In genomic region chr19:15803131-15803889, GRCm38 (mm10) we compare ENCODE assay signal across 16 mouse cellular contexts.
DNase-seq lines count a peak whose midpoint lies in the region; ATAC-seq and TF ChIP-seq lines count a peak whose summit lies in the region.
"Had no signal": no experiment of that assay in that cellular context is flagged by ENCODE, and none has a peak within 500 bp of the region (broad histone marks: within the 10 kb centered on the region; RNA-seq: fewer than 3 reads in every experiment).

No protein-coding gene starts in this region.

- H3K27ac ChIP-seq in layer of hippocampus, adult 2 months, result peak overlapping the region; percentile 83
- no peak overlapping the region; the same call in 1 of the 2 replicates for H3K27ac ChIP-seq in embryonic facial prominence, embryonic 10.5 days (replicated peaks)
- peak overlapping the region; percentile 54 for H3K27ac ChIP-seq in forebrain, postnatal 0 days (ENCODE audit: low read depth, low read length)
- peak overlapping the region; percentile 55; the same call in 1 of the 2 replicates for H3K27ac ChIP-seq in olfactory bulb, adult 2 months (ENCODE audit: insufficient read depth, low read depth, low read length)
- H3K27ac ChIP-seq: embryonic facial prominence, embryonic 13.5 days; limb, embryonic 15.5 days had no signal

- 19% methylated on average over 8 of the region's 8 CpGs for WGBS in embryonic facial prominence, embryonic 10.5 days
- WGBS in forebrain, postnatal 0 days, result 13% methylated on average over 8 of the region's 8 CpGs
- WGBS in olfactory bulb, adult 2 months, result 48% methylated on average over 8 of the region's 8 CpGs

- TF ChIP-seq CTCF in layer of hippocampus, adult 2 months (conservative IDR thresholded peaks at IDR 0.05), result no peak
- no peak for TF ChIP-seq CTCF in forebrain, postnatal 0 days (IDR thresholded peaks at IDR 0.05; ENCODE audit: low read depth)
- TF ChIP-seq CTCF in olfactory bulb, adult 2 months (IDR thresholded peaks at IDR 0.05; ENCODE audit: insufficient read depth, low read depth, low read length), result no peak

- DNase-seq in layer of hippocampus, adult 2 months (ENCODE audit: low spot score in 2 of 2), result no peak
- DNase-seq in layer of hippocampus, postnatal 36 days, result no peak
- peak; percentile 29 for DNase-seq in embryonic facial prominence, embryonic 10.5 days (ENCODE audit: low spot score)
- peak; percentile 41 for DNase-seq in forebrain, postnatal 0 days
- no peak for DNase-seq in heart, postnatal 10 days
- no peak for DNase-seq in B cell, adult 2 months
- no peak for DNase-seq in adrenal gland, postnatal 14 days
- DNase-seq: cerebellum, adult 2 months; heart, postnatal 14 days; kidney, adult 11 months; kidney, postnatal 25 days; lung, adult 2 months; thymus, adult 2 months had no signal

- H3K4me1 ChIP-seq in embryonic facial prominence, embryonic 10.5 days, result peaks cover 41% of the 10 kb centered on the region
- peaks cover 15% of the 10 kb centered on the region; the same call in 1 of the 2 replicates for H3K4me1 ChIP-seq in forebrain, postnatal 0 days (ENCODE audit: insufficient read depth)
- H3K4me1 ChIP-seq in olfactory bulb, adult 2 months (ENCODE audit: control insufficient read depth, insufficient read depth, low read length), result peaks cover 5% of the 10 kb centered on the region; the same call in 1 of the 2 replicates

- intact Hi-C loops in heart, postnatal 10 days (cut with DNase I), result loop anchor here (5.0 kb wide), 3 partner anchors 64 to 1821 kb away; no protein-coding TSS in a partner anchor

- TF ChIP-seq POLR2A in olfactory bulb, adult 2 months (IDR thresholded peaks at IDR 0.05; ENCODE audit: insufficient read depth, low read depth, low read length), result no peak

- peak; percentile 17; the same call in 1 of the 2 replicates for ATAC-seq in forebrain, postnatal 0 days

- no peak overlapping the region for H3K4me2 ChIP-seq in forebrain, postnatal 0 days (ENCODE audit: low read depth)
- H3K4me2 ChIP-seq: embryonic facial prominence, embryonic 13.5 days; limb, embryonic 15.5 days had no signal

- peaks cover 63% of the 10 kb centered on the region for H3K27me3 ChIP-seq in embryonic facial prominence, embryonic 10.5 days (replicated peaks; ENCODE audit: low read depth, poor library complexity, severe bottlenecking)
- H3K27me3 ChIP-seq in forebrain, postnatal 0 days (ENCODE audit: insufficient read depth, low read length), result no peaks in the 10 kb centered on the region

- no peaks in the 10 kb centered on the region for H3K9me3 ChIP-seq in embryonic facial prominence, embryonic 10.5 days
- H3K9me3 ChIP-seq in forebrain, postnatal 0 days (ENCODE audit: low read length), result no peaks in the 10 kb centered on the region
- H3K9me3 ChIP-seq: limb, embryonic 15.5 days had no signal

- H3K4me3 ChIP-seq in layer of hippocampus, adult 2 months, result no peak overlapping the region
- no peak overlapping the region for H3K4me3 ChIP-seq in embryonic facial prominence, embryonic 10.5 days
- no peak overlapping the region for H3K4me3 ChIP-seq in forebrain, postnatal 0 days (ENCODE audit: low read depth, low read length)
- no peak overlapping the region for H3K4me3 ChIP-seq in olfactory bulb, adult 2 months (ENCODE audit: insufficient read depth, low read depth, low read length)
- H3K4me3 ChIP-seq: embryonic facial prominence, embryonic 13.5 days; limb, embryonic 15.5 days had no signal

- H3K9ac ChIP-seq in forebrain, postnatal 0 days, result no peak overlapping the region
- H3K9ac ChIP-seq: embryonic facial prominence, embryonic 13.5 days; limb, embryonic 15.5 days had no signal

- no peaks in the 10 kb centered on the region for H3K36me3 ChIP-seq in embryonic facial prominence, embryonic 10.5 days (replicated peaks)
- H3K36me3 ChIP-seq in forebrain, postnatal 0 days (ENCODE audit: insufficient read depth), result no peaks in the 10 kb centered on the region
- H3K36me3 ChIP-seq: embryonic facial prominence, embryonic 13.5 days; limb, embryonic 15.5 days had no signal

Comparison
In these comparisons a context has a peak if more than half of its experiments do, and no peak if none do; other contexts are left out.
1. DNase-seq: peak in embryonic facial prominence, embryonic 10.5 days (single experiment) and forebrain, postnatal 0 days (single experiment); none in layer of hippocampus, adult 2 months (0 of 2), layer of hippocampus, postnatal 36 days (0 of 2), heart, postnatal 10 days (0 of 2), B cell, adult 2 months (0 of 2) and adrenal gland, postnatal 14 days (single experiment).